ENCODE assay signal across 13 mouse cellular contexts in the genomic region with DNA sequence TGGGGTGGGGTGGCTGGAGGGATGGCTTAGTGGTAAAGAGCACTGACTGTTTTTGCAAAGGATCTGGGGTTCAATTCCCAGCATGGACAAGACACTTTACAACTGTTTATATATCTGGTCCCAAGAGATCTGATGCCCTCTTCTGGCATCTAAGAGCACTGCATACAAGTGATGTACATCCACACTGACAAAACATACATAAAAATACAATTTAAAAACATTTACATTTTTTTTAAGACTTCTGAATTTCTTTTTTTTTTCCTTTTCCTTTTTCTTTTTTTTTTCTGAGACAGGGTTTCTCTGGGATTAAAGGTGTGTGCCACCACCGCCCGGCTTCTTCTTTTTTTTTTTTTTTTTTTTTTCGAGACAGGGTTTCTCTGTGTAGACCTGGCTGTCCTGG. TPM values are rescaled to one million over a fixed set of nuclear protein-coding genes. Genes with fewer than 3 reads are reported as not detected.
A peak's percentile ranks its signal among the peaks of the same experiment; 100 is the strongest.
DNase-seq lines count a peak whose midpoint lies in the region; ATAC-seq and TF ChIP-seq lines count a peak whose summit lies in the region.
"Had no signal": no experiment of that assay in that cellular context is flagged by ENCODE, and none has a peak within 500 bp of the region (broad histone marks: within the 10 kb centered on the region; RNA-seq: fewer than 3 reads in every experiment).

No protein-coding gene starts in this region.

- no peak overlapping the region for H3K9ac ChIP-seq in heart, postnatal 0 days (replicated peaks; ENCODE audit: low read depth, low read length)
- no peak overlapping the region for H3K9ac ChIP-seq in midbrain, embryonic 11.5 days (ENCODE audit: low read length)
- H3K9ac ChIP-seq in midbrain, embryonic 13.5 days (replicated peaks) = no peak overlapping the region
- H3K9ac ChIP-seq in stomach, postnatal 0 days (ENCODE audit: low read length) = no peak overlapping the region
- H3K9ac ChIP-seq: embryonic facial prominence, embryonic 12.5 days; hindbrain, embryonic 15.5 days had no signal

- H3K4me3 ChIP-seq in heart, postnatal 0 days (ENCODE audit: low read depth, low read length) = no peak overlapping the region
- H3K4me3 ChIP-seq in midbrain, embryonic 11.5 days (ENCODE audit: low read depth, low read length) = no peak overlapping the region
- no peak overlapping the region for H3K4me3 ChIP-seq in midbrain, embryonic 13.5 days (replicated peaks)
- H3K4me3 ChIP-seq in stomach, postnatal 0 days (ENCODE audit: low read depth, low read length) = no peak overlapping the region
- H3K4me3 ChIP-seq: hindbrain, embryonic 15.5 days had no signal

- H3K4me2 ChIP-seq in heart, postnatal 0 days (ENCODE audit: low read depth, low read length) = no peak overlapping the region
- no peak overlapping the region for H3K4me2 ChIP-seq in midbrain, embryonic 11.5 days
- no peak overlapping the region for H3K4me2 ChIP-seq in midbrain, embryonic 13.5 days (replicated peaks)
- no peak overlapping the region for H3K4me2 ChIP-seq in stomach, postnatal 0 days (replicated peaks; ENCODE audit: low read depth)

- peaks cover 3% of the 10 kb centered on the region; the same call in 1 of the 2 replicates for H3K36me3 ChIP-seq in heart, postnatal 0 days (replicated peaks; ENCODE audit: control insufficient read depth, insufficient read depth, low read length)
- H3K36me3 ChIP-seq in midbrain, embryonic 11.5 days (ENCODE audit: control insufficient read depth, insufficient read depth, low read length) = no peaks in the 10 kb centered on the region
- H3K36me3 ChIP-seq in midbrain, embryonic 13.5 days = peaks cover 7% of the 10 kb centered on the region; the same call in 1 of the 2 replicates
- H3K36me3 ChIP-seq in stomach, postnatal 0 days (ENCODE audit: control insufficient read depth, insufficient read depth, low read length) = no peaks in the 10 kb centered on the region

- 96% methylated on average over 2 of the region's 3 CpGs for WGBS in heart, postnatal 0 days
- 100% methylated on average over 2 of the region's 3 CpGs for WGBS in midbrain, embryonic 11.5 days
- 88% methylated on average over 2 of the region's 3 CpGs for WGBS in midbrain, embryonic 13.5 days
- WGBS in stomach, postnatal 0 days = 94% methylated on average over 3 of the region's 3 CpGs

- DNase-seq in heart, postnatal 0 days (ENCODE audit: low spot score) = no peak
- no peak for DNase-seq in heart, adult 18-20 months
- DNase-seq in midbrain, embryonic 11.5 days (ENCODE audit: low spot score, missing footprints) = peak; percentile 84
- DNase-seq in R1 (ENCODE audit: low read depth, low spot score) = peak; percentile 80
- no peak for DNase-seq in stomach, postnatal 0 days (ENCODE audit: low spot score)
- DNase-seq in cerebellum, postnatal 14 days = no peak

- TF ChIP-seq CTCF in heart, postnatal 0 days (IDR thresholded peaks at IDR 0.05; ENCODE audit: low read depth) = peak; percentile 26; the same call in 1 of the 2 replicates
- TF ChIP-seq CTCF in stomach, postnatal 0 days (IDR thresholded peaks at IDR 0.05; ENCODE audit: low read depth) = peak; percentile 58

- no peak for ATAC-seq in heart, postnatal 0 days (ENCODE audit: insufficient read depth, low read depth)
- ATAC-seq in midbrain, embryonic 11.5 days (ENCODE audit: low FRiP score) = no peak
- ATAC-seq in midbrain, embryonic 13.5 days = no peak
- ATAC-seq in stomach, postnatal 0 days (ENCODE audit: low FRiP score, low TSS enrichment) = no peak
- no peak for ATAC-seq in megakaryocyte progenitor cell, adult 5-6 weeks (replicated peaks; ENCODE audit: poor library complexity)

- no peak for TF ChIP-seq EP300 in heart, postnatal 0 days (IDR thresholded peaks at IDR 0.05; ENCODE audit: low read depth)
- TF ChIP-seq EP300 in stomach, postnatal 0 days (optimal IDR thresholded peaks at IDR 0.05) = no peak

- peaks cover 10% of the 10 kb centered on the region for H3K4me1 ChIP-seq in heart, postnatal 0 days (ENCODE audit: control insufficient read depth, insufficient read depth)
- peaks cover 7% of the 10 kb centered on the region for H3K4me1 ChIP-seq in midbrain, embryonic 11.5 days (ENCODE audit: control insufficient read depth, insufficient read depth, low read length)
- peaks cover 25% of the 10 kb centered on the region for H3K4me1 ChIP-seq in midbrain, embryonic 13.5 days (replicated peaks)
- H3K4me1 ChIP-seq in stomach, postnatal 0 days (replicated peaks; ENCODE audit: control insufficient read depth, insufficient read depth) = no peaks in the 10 kb centered on the region

- no peak overlapping the region for H3K27ac ChIP-seq in heart, postnatal 0 days (ENCODE audit: low read depth)
- H3K27ac ChIP-seq in midbrain, embryonic 11.5 days (ENCODE audit: low read depth, low read length) = no peak overlapping the region
- no peak overlapping the region for H3K27ac ChIP-seq in midbrain, embryonic 13.5 days
- H3K27ac ChIP-seq in stomach, postnatal 0 days (replicated peaks) = no peak overlapping the region
- H3K27ac ChIP-seq: embryonic facial prominence, embryonic 12.5 days; hindbrain, embryonic 15.5 days had no signal

- no peaks in the 10 kb centered on the region; the same call in 1 of the 2 replicates for H3K27me3 ChIP-seq in heart, postnatal 0 days (ENCODE audit: control insufficient read depth, insufficient read depth, low read length)
- no peaks in the 10 kb centered on the region for H3K27me3 ChIP-seq in midbrain, embryonic 11.5 days (ENCODE audit: control insufficient read depth, insufficient read depth, low read length)
- H3K27me3 ChIP-seq in midbrain, embryonic 13.5 days = peaks cover 8% of the 10 kb centered on the region; the same call in 1 of the 2 replicates
- H3K27me3 ChIP-seq in stomach, postnatal 0 days (ENCODE audit: control insufficient read depth, insufficient read depth, low read length) = no peaks in the 10 kb centered on the region
- H3K27me3 ChIP-seq: hindbrain, embryonic 15.5 days had no signal

- H3K9me3 ChIP-seq in heart, postnatal 0 days (replicated peaks; ENCODE audit: control insufficient read depth, low read length) = no peaks in the 10 kb centered on the region
- no peaks in the 10 kb centered on the region for H3K9me3 ChIP-seq in midbrain, embryonic 11.5 days (ENCODE audit: control insufficient read depth, low read length)
- H3K9me3 ChIP-seq in midbrain, embryonic 13.5 days = no peaks in the 10 kb centered on the region
- H3K9me3 ChIP-seq in stomach, postnatal 0 days (ENCODE audit: control insufficient read depth, low read length) = no peaks in the 10 kb centered on the region
- H3K9me3 ChIP-seq: embryonic facial prominence, embryonic 12.5 days; heart, embryonic 10.5 days; hindbrain, embryonic 15.5 days had no signal

RNA-seq across cellular contexts. Expression of gene Snf8, which starts 1.4 kb away (rescaled TPM):
- 24.0 and 25.2 TPM in 2 replicates for total RNA-seq in heart, postnatal 0 days (2014; rRNA removed; ENCODE audit: low replicate concordance)
- polyA plus RNA-seq in heart, postnatal 0 days (2015; fragmentation: Nextera tagmentation; extraction: Ambion mirVana) = 59.4 and 63.0 TPM in 2 replicates
- total RNA-seq in heart, adult 18-20 months (2021) = 10 to 100 TPM; 43.6 to 44.9 TPM
- 36.7 and 43.0 TPM in 2 replicates for polyA plus RNA-seq in midbrain, embryonic 11.5 days (2014; fragmentation: Nextera tagmentation; extraction: Ambion mirVana)
- 133 and 142 TPM in 2 replicates for polyA plus RNA-seq in midbrain, embryonic 13.5 days (2015; fragmentation: Nextera tagmentation; extraction: Ambion mirVana)
- polyA plus RNA-seq in stomach, postnatal 0 days (2015; fragmentation: Nextera tagmentation; extraction: Ambion mirVana) = 76.0 and 83.0 TPM in 2 replicates
- total RNA-seq in megakaryocyte progenitor cell, adult 5-6 weeks (2015) = 71.4 and 78.1 TPM in 2 replicates
- 51.6 and 56.1 TPM in 2 replicates for total RNA-seq in megakaryocyte progenitor cell, adult 5-6 weeks (2017)

RNA-seq across cellular contexts. Expression of gene Gip, which starts 8.9 kb away (rescaled TPM):
- total RNA-seq in heart, postnatal 0 days (2014; rRNA removed; ENCODE audit: low replicate concordance) = not detected in 2 replicates
- not detected in 2 replicates for polyA plus RNA-seq in heart, postnatal 0 days (2015; fragmentation: Nextera tagmentation; extraction: Ambion mirVana)
- total RNA-seq in heart, adult 18-20 months (2021) = not detected
- polyA plus RNA-seq in midbrain, embryonic 11.5 days (2014; fragmentation: Nextera tagmentation; extraction: Ambion mirVana) = not detected in 2 replicates
- not detected in 2 replicates for polyA plus RNA-seq in midbrain, embryonic 13.5 days (2015; fragmentation: Nextera tagmentation; extraction: Ambion mirVana)
- 1.8 and 3.2 TPM in 2 replicates for polyA plus RNA-seq in stomach, postnatal 0 days (2015; fragmentation: Nextera tagmentation; extraction: Ambion mirVana)
- not detected in 2 replicates for total RNA-seq in megakaryocyte progenitor cell, adult 5-6 weeks (2015)
- total RNA-seq in megakaryocyte progenitor cell, adult 5-6 weeks (2017) = not detected in 2 replicates
- polyA plus RNA-seq: embryonic facial prominence, embryonic 12.5 days; heart, embryonic 10.5 days; hindbrain, embryonic 15.5 days; limb, embryonic 11.5 days; neural tube, embryonic 14.5 days had no signal

RNA-seq across cellular contexts. Expression of gene Igf2bp1, which starts 27.5 kb away (rescaled TPM):
- 3.4 and 10.4 TPM in 2 replicates for total RNA-seq in heart, postnatal 0 days (2014; rRNA removed; ENCODE audit: low replicate concordance)
- polyA plus RNA-seq in heart, postnatal 0 days (2015; fragmentation: Nextera tagmentation; extraction: Ambion mirVana) = 4.5 and 5.6 TPM in 2 replicates
- under 1 TPM; 0.05 to 0.35 TPM for total RNA-seq in heart, adult 18-20 months (2021)
- polyA plus RNA-seq in midbrain, embryonic 11.5 days (2014; fragmentation: Nextera tagmentation; extraction: Ambion mirVana) = 92.9 and 95.1 TPM in 2 replicates
- polyA plus RNA-seq in midbrain, embryonic 13.5 days (2015; fragmentation: Nextera tagmentation; extraction: Ambion mirVana) = 40.2 and 40.6 TPM in 2 replicates
- polyA plus RNA-seq in stomach, postnatal 0 days (2015; fragmentation: Nextera tagmentation; extraction: Ambion mirVana) = 4.3 and 5.2 TPM in 2 replicates
- total RNA-seq in megakaryocyte progenitor cell, adult 5-6 weeks (2015) = not detected in 2 replicates
- not detected in 2 replicates for total RNA-seq in megakaryocyte progenitor cell, adult 5-6 weeks (2017)

RNA-seq across cellular contexts. Expression of gene Ube2z, which starts 31.9 kb away (rescaled TPM):
- total RNA-seq in heart, postnatal 0 days (2014; rRNA removed; ENCODE audit: low replicate concordance) = 42.4 and 44.4 TPM in 2 replicates
- 19.3 and 20.0 TPM in 2 replicates for polyA plus RNA-seq in heart, postnatal 0 days (2015; fragmentation: Nextera tagmentation; extraction: Ambion mirVana)
- total RNA-seq in heart, adult 18-20 months (2021) = 10 to 100 TPM; 32.0 to 32.3 TPM
- polyA plus RNA-seq in midbrain, embryonic 11.5 days (2014; fragmentation: Nextera tagmentation; extraction: Ambion mirVana) = 21.5 and 22.3 TPM in 2 replicates
- polyA plus RNA-seq in midbrain, embryonic 13.5 days (2015; fragmentation: Nextera tagmentation; extraction: Ambion mirVana) = 28.9 and 34.0 TPM in 2 replicates
- 26.4 and 28.7 TPM in 2 replicates for polyA plus RNA-seq in stomach, postnatal 0 days (2015; fragmentation: Nextera tagmentation; extraction: Ambion mirVana)
- 21.3 and 21.8 TPM in 2 replicates for total RNA-seq in megakaryocyte progenitor cell, adult 5-6 weeks (2015)
- 18.2 and 19.3 TPM in 2 replicates for total RNA-seq in megakaryocyte progenitor cell, adult 5-6 weeks (2017)

RNA-seq across cellular contexts. Expression of gene Atp5g1, which starts 42.2 kb away (rescaled TPM):
- total RNA-seq in heart, postnatal 0 days (2014; rRNA removed; ENCODE audit: low replicate concordance) = 4,197 and 4,922 TPM in 2 replicates
- polyA plus RNA-seq in heart, postnatal 0 days (2015; fragmentation: Nextera tagmentation; extraction: Ambion mirVana) = 4,840 and 4,941 TPM in 2 replicates
- 1,000 to 10,000 TPM; 3,280 to 3,727 TPM for total RNA-seq in heart, adult 18-20 months (2021)
- polyA plus RNA-seq in midbrain, embryonic 11.5 days (2014; fragmentation: Nextera tagmentation; extraction: Ambion mirVana) = 405 and 437 TPM in 2 replicates
- 423 and 443 TPM in 2 replicates for polyA plus RNA-seq in midbrain, embryonic 13.5 days (2015; fragmentation: Nextera tagmentation; extraction: Ambion mirVana)
- polyA plus RNA-seq in stomach, postnatal 0 days (2015; fragmentation: Nextera tagmentation; extraction: Ambion mirVana) = 1,003 and 1,182 TPM in 2 replicates
- total RNA-seq in megakaryocyte progenitor cell, adult 5-6 weeks (2015) = 577 and 669 TPM in 2 replicates
- 72.0 and 102 TPM in 2 replicates for total RNA-seq in megakaryocyte progenitor cell, adult 5-6 weeks (2017)

Comparison
In these comparisons a context has a peak if more than half of its experiments do, and no peak if none do; other contexts are left out.
1. DNase-seq: peak in midbrain, embryonic 11.5 days (single experiment) and R1 (single experiment); none in heart, postnatal 0 days (single experiment), heart, adult 18-20 months (0 of 2), stomach, postnatal 0 days (single experiment) and cerebellum, postnatal 14 days (0 of 2).